Mouse (Mus musculus) heart, postnatal 0 days (tissue): ENCODE results near the gene Mepe. TPM values are rescaled to one million over a fixed set of nuclear protein-coding genes. Genes with fewer than 3 reads are reported as not detected.

Experiments used
- ATAC-seq: fragments of 200-750 bp; cut with Nextera tagmentation; 2 replicates; pipeline ENCODE4 v1.8.0; 2017; ENCODE audit warnings: low read depth, moderate number of reproducible peaks, moderate library complexity; ENCODE audit not compliant: insufficient read depth
- DNase-seq: peaks from one replicate; pipeline ENCODE4 v3.0.0-alpha.2; 2016; ENCODE audit warnings: low spot score
- H3K27ac ChIP-seq: fragments of 300-500 bp; sonication (generic); 2 replicates; pipeline ENCODE4 v1.5.1; 2014; ENCODE audit warnings: low read depth, mild to moderate bottlenecking
- H3K27me3 ChIP-seq: fragments of 300-500 bp; sonication (generic); 2 replicates; pipeline ENCODE4 v1.6.1; 2014; ENCODE audit warnings: low read length, mixed read lengths; ENCODE audit not compliant: control insufficient read depth, insufficient read depth
- H3K36me3 ChIP-seq: fragments of 300-500 bp; sonication (generic); replicated peaks from 2 replicates; pipeline ENCODE4 v1.6.1; 2014; ENCODE audit warnings: low read length, mixed read lengths; ENCODE audit not compliant: control insufficient read depth, insufficient read depth
- H3K4me1 ChIP-seq: fragments of 300-500 bp; sonication (generic); 2 replicates; pipeline ENCODE4 v1.6.1; 2014; ENCODE audit warnings: antibody characterized with exemption; ENCODE audit not compliant: control insufficient read depth, insufficient read depth
- H3K4me2 ChIP-seq: fragments of 300-500 bp; sonication (generic); 2 replicates; pipeline ENCODE4 v1.6.1; 2014; ENCODE audit warnings: low read depth, mild to moderate bottlenecking, low read length, moderate library complexity
- H3K4me3 ChIP-seq: fragments of 300-500 bp; sonication (generic); 2 replicates; pipeline ENCODE4 v1.5.1; 2014; ENCODE audit warnings: low read depth, low read length
- H3K9ac ChIP-seq: fragments of 300-500 bp; sonication (generic); replicated peaks from 2 replicates; pipeline ENCODE4 v1.6.1; 2014; ENCODE audit warnings: low read depth, low read length, mixed read lengths
- H3K9me3 ChIP-seq: fragments of 300-500 bp; sonication (generic); replicated peaks from 2 replicates; pipeline ENCODE4 v1.6.1; 2016; ENCODE audit warnings: low read length; ENCODE audit not compliant: control insufficient read depth
- CTCF ChIP-seq: IDR thresholded peaks from 2 replicates; pipeline ENCODE4 v1.5.1; 2016; ENCODE audit warnings: antibody characterized with exemption, control low read depth, low read depth
- EP300 ChIP-seq: IDR thresholded peaks from 2 replicates; pipeline ENCODE4 v1.6.1; 2016; ENCODE audit warnings: antibody characterized with exemption, low read depth
- WGBS: fragments of 180-500 bp; shearing (Covaris S2); extraction: QIAGEN DNeasy Blood & Tissue Kit; methylation state at CpG from one replicate; pipeline ENCODE4 v1.1.7; 2014; 5-methylcytosine and 5-hydroxymethylcytosine counted together
- polyA plus RNA-seq: library from polyadenylated mRNA; unstranded; fragments of >200 nt; fragmentation: Nextera tagmentation; extraction: Ambion mirVana; gene quantifications from 2 replicates; pipeline ENCODE4 v1.2.1, GENCODE M21; 2015
- total RNA-seq: library from RNA; depleted of rRNA; stranded (reverse); fragments of >200 nt; gene quantifications from 2 replicates; pipeline ENCODE4 v1.2.3, GENCODE M21; 2014; ENCODE audit warnings: low replicate concordance

Gene Mepe
- total and polyA plus RNA-seq, 2 experiments from 2014 or later = not detected

- Histone ChIP-seq H3K9me3 (no peaks in the 10 kb centered on the region), H3K4me3 (no peak overlapping the region), H3K9ac (no peak overlapping the region), H3K27ac (no peak overlapping the region), H3K36me3 (no peaks in the 10 kb centered on the region), H3K4me1 (peaks cover 11% of the 10 kb centered on the region; the same call in 1 of the 2 replicates), H3K27me3 (no peaks in the 10 kb centered on the region), H3K4me2 (no peak overlapping the region)
- 84% methylated on average over 4 of the region's 4 CpGs for WGBS
- ATAC-seq (no peak), DNase-seq (no peak)
- TF ChIP-seq EP300 = no peak
- TF ChIP-seq CTCF = no peak
Observed at GRCm38 (mm10) chr5:104371284-104371683, 46.2 kb downstream of the Mepe start.

- Histone ChIP-seq H3K4me2 (no peak overlapping the region), H3K4me1 (peaks cover 11% of the 10 kb centered on the region; the same call in 1 of the 2 replicates), H3K27ac (no peak overlapping the region), H3K9me3 (no peaks in the 10 kb centered on the region), H3K36me3 (no peaks in the 10 kb centered on the region), H3K27me3 (no peaks in the 10 kb centered on the region), H3K9ac (no peak overlapping the region), H3K4me3 (no peak overlapping the region)
- ATAC-seq = no peak
- no peak for TF ChIP-seq EP300
- TF ChIP-seq CTCF = no peak
- 84% methylated on average over 4 of the region's 4 CpGs for WGBS
- no peak for DNase-seq
Observed at GRCm38 (mm10) chr5:104373648-104374307, 48.6 kb downstream of the Mepe start.

- Histone ChIP-seq H3K9ac (no peak overlapping the region), H3K4me2 (no peak overlapping the region), H3K27me3 (no peaks in the 10 kb centered on the region), H3K36me3 (no peaks in the 10 kb centered on the region), H3K4me1 (peaks cover 11% of the 10 kb centered on the region; the same call in 1 of the 2 replicates), H3K9me3 (no peaks in the 10 kb centered on the region), H3K27ac (peak overlapping the region; percentile 18; the same call in 1 of the 2 replicates), H3K4me3 (no peak overlapping the region)
- WGBS = 29% methylated on average over 6 of the region's 6 CpGs
- DNase-seq (peak; percentile 53), ATAC-seq (peak; percentile 88)
- TF ChIP-seq EP300 = no peak
- no peak for TF ChIP-seq CTCF
Observed at GRCm38 (mm10) chr5:104374308-104374660, 49.2 kb downstream of the Mepe start.

GRCm38 (mm10) chr5:104375132-104375531, 50.0 kb downstream of the Mepe start:
- TF ChIP-seq CTCF (no peak), EP300 (no peak)
- H3K9me3 ChIP-seq = no peaks in the 10 kb centered on the region
- H3K9ac ChIP-seq = no peak overlapping the region
- DNase-seq (no peak), ATAC-seq (no peak)
- no peak overlapping the region for H3K4me2 ChIP-seq
- H3K4me1 ChIP-seq = peaks cover 11% of the 10 kb centered on the region; the same call in 1 of the 2 replicates
- H3K27me3 ChIP-seq = no peaks in the 10 kb centered on the region
- no peak overlapping the region for H3K4me3 ChIP-seq
- H3K27ac ChIP-seq = no peak overlapping the region
- 60% methylated on average over 2 of the region's 2 CpGs for WGBS
- H3K36me3 ChIP-seq = no peaks in the 10 kb centered on the region

DNA sequence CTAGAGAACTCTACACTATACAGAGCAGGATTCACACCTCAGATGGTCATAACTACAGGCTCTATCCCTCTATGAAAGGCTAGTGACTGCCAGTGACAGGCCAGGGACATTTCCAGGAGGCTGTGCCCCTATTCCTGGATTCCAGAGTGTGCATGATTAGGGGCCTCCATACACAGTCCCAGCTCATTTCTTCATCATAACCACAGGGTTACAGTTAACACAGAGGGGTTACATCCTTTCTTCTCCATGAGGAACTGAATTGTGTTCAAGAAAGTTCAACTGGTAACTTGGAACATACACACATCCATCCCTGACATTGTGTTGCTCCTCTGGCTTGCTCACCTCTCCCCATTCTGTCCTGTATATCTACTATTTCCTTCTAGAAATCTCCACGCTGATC, 51.8 kb downstream of the Mepe start:
- ATAC-seq (no peak), DNase-seq (no peak)
- Histone ChIP-seq H3K27me3 (no peaks in the 10 kb centered on the region), H3K4me3 (no peak overlapping the region), H3K4me2 (no peak overlapping the region), H3K9me3 (no peaks in the 10 kb centered on the region), H3K4me1 (peaks cover 11% of the 10 kb centered on the region; the same call in 1 of the 2 replicates), H3K27ac (no peak overlapping the region), H3K36me3 (no peaks in the 10 kb centered on the region), H3K9ac (no peak overlapping the region)
- 68% methylated on average over 1 of the region's 1 CpGs for WGBS
- TF ChIP-seq EP300 (no peak), CTCF (no peak)

- Histone ChIP-seq H3K27ac (no peak overlapping the region), H3K4me1 (no peaks in the 10 kb centered on the region), H3K4me2 (no peak overlapping the region), H3K9ac (no peak overlapping the region), H3K27me3 (no peaks in the 10 kb centered on the region), H3K9me3 (no peaks in the 10 kb centered on the region), H3K36me3 (no peaks in the 10 kb centered on the region), H3K4me3 (no peak overlapping the region)
- DNase-seq (no peak), ATAC-seq (no peak)
- WGBS = 74% methylated on average over 1 of the region's 1 CpGs
- no peak for TF ChIP-seq EP300
- TF ChIP-seq CTCF = no peak
Observed at GRCm38 (mm10) chr5:104380574-104380973, 55.4 kb downstream of the Mepe start.
